Mouse (Mus musculus): Measurements from ENCODE around the gene Srp9.

Srp9 gene

DNA sequence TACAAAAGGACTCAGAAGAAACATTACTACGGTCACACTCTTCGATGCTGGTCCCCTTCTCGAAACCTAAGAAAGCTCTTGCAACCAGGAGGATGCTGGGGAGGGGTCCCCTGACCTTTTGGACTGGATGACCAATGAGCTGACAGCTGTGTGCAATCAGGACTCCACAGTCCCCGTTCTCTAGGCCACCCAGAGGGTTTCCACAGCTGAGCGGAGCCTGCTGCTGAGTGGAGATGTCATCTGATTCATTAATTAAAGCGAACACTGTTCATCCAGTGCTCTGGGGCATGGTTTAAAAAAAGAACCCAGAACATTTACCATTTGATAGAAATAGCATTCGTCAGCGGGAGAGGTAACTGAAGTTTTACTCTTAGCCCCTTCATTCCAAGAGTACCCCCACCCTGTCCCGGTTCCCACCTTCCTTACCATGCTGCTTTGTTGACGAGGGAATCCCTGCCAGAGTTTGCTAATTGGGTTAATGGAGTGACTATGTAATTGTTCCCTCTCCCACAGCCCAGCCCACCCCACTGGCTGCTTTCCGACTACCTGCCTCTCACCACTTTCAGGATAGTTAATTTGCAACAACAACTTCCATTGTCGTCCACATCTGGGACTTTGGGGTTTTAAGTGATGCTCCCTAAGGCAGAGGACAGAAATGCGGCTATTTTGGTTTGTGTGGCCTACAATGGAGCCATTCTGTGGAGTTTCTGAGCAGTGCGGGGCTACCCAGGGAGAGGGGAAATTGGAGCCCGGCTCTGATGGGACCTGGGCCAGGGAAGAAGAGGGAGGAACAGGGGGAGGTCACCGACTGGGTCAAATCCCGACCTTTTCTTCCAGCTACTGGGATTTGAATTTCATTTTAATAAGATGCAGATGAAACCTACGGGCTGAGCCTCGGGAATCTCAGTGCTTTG lies 10.7 kb upstream of the Srp9 start:
- ChIA-PET POLR2A (interaction anchor here in 2 of 4 experiments (0.6 to 3.7 kb wide), 14 partner anchors 10 to 1646 kb away, joined by 3 to 17 read pairs (median 3); partner anchors contain the start of gene Srp9 (in 2 of the 2)), CTCF (interaction anchor here in 3 of 4 experiments (0.6 to 5.4 kb wide), 11 partner anchors 10 to 901 kb away, joined by 3 to 40 read pairs (median 4); partner anchors contain the start of gene Srp9 (in 2 of the 3))

GRCm38 (mm10) chr1:182115197-182115596 lies 9.3 kb upstream of the Srp9 start:
- ChIA-PET CTCF (interaction anchor here (0.6 to 3.4 kb wide), 24 partner anchors 9 to 571 kb away, joined by 3 to 39 read pairs (median 4); partner anchors contain the start of gene Srp9 (in 4 of the 4)), POLR2A (interaction anchor here (0.6 to 3.7 kb wide), 11 partner anchors 9 to 273 kb away, joined by 3 to 17 read pairs (median 4); partner anchors contain the start of genes Lbr (in 1 of the 4) and Srp9 (in 1 of the 4))

DNA sequence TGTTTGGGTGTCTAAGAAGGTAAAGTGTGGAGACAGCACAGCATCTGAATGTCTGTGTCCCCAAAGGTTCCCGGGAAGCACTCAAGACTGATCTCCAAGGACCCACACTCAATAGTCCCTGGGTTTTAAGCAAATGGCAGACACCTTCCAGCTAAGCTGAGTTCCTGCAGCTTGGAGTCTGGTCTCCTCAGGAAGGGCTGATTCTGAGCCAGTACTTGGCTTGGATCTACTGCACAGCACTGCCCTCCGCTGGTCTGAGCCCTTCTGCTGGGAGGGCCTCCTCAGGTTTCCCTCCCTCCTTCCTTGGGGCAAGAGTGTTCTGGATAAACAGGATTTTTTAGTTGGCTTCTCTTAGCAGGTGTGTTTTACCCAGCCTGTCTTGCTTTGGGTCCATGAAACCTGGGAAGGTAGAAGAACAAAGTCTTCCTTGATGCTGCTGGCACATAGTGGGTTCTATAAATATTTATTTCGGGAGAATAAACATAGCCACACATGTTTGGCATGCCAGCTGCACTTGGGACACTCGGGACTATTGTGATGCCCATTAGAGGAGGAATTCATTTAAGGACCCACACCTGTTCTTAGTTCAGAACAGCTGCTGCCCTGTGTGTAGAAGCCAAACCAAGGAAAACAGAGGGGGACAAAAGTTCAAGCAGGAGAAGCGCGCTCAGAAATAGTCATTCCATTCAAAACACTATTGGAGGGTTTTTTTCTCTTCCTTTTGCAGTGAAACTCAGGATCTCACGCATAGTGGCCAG lies 8.7 kb upstream of the Srp9 start:
- POLR2A ChIA-PET, result interaction anchor here (0.6 to 3.7 kb wide), 12 partner anchors 8 to 273 kb away, joined by 3 to 17 read pairs (median 4); partner anchors contain the start of genes Lbr (in 1 of the 4) and Srp9 (in 1 of the 4)
- CTCF ChIA-PET, result interaction anchor here (0.6 to 3.4 kb wide), 27 partner anchors 8 to 572 kb away, joined by 3 to 39 read pairs (median 4); partner anchors contain the start of gene Srp9 (in 4 of the 4)

GRCm38 (mm10) chr1:182122413-182122812 lies 2.1 kb upstream of the Srp9 start:
- POLR2A ChIA-PET, result interaction anchor here in 1 of 4 experiments (1.1 to 4.0 kb wide), 2 partner anchors 8 to 11 kb away, joined by 3 to 17 read pairs; no protein-coding TSS in a partner anchor

GRCm38 (mm10) chr1:182124924-182125368 lies 409 bp downstream of the Srp9 start:
- CTCF ChIA-PET, result interaction anchor here (0.6 to 2.7 kb wide), 60 partner anchors 8 to 1294 kb away, joined by 3 to 54 read pairs (median 6); partner anchors contain the start of genes Lbr (in 3 of the 4) and Fbxo28 (in 1 of the 4)
- POLR2A ChIA-PET, result interaction anchor here (0.6 to 4.5 kb wide), 100 partner anchors 9 to 1274 kb away, joined by 3 to 26 read pairs (median 4); partner anchors contain the start of genes Fbxo28 (in 3 of the 4) and Lbr (in 2 of the 4)

More at GRCm38 (mm10) chr1:182122413-182122812, 2.1 kb upstream of the Srp9 start:
- CTCF ChIA-PET, result interaction anchor here in 1 of 4 experiments (0.7 to 1.2 kb wide), 2 partner anchors 233 to 259 kb away, joined by 3 to 4 read pairs; no protein-coding TSS in a partner anchor

- POLR2A ChIA-PET, result interaction anchor here in 3 of 4 experiments (0.5 to 1.7 kb wide), 4 partner anchors 9 to 242 kb away, joined by 3 to 6 read pairs (median 4); no protein-coding TSS in a partner anchor
- CTCF ChIA-PET, result interaction anchor here (0.6 to 2.5 kb wide), 9 partner anchors 9 to 303 kb away, joined by 3 to 17 read pairs (median 6); no protein-coding TSS in a partner anchor
Observed at GRCm38 (mm10) chr1:182130830-182131229, 6.3 kb downstream of the Srp9 start.

DNA sequence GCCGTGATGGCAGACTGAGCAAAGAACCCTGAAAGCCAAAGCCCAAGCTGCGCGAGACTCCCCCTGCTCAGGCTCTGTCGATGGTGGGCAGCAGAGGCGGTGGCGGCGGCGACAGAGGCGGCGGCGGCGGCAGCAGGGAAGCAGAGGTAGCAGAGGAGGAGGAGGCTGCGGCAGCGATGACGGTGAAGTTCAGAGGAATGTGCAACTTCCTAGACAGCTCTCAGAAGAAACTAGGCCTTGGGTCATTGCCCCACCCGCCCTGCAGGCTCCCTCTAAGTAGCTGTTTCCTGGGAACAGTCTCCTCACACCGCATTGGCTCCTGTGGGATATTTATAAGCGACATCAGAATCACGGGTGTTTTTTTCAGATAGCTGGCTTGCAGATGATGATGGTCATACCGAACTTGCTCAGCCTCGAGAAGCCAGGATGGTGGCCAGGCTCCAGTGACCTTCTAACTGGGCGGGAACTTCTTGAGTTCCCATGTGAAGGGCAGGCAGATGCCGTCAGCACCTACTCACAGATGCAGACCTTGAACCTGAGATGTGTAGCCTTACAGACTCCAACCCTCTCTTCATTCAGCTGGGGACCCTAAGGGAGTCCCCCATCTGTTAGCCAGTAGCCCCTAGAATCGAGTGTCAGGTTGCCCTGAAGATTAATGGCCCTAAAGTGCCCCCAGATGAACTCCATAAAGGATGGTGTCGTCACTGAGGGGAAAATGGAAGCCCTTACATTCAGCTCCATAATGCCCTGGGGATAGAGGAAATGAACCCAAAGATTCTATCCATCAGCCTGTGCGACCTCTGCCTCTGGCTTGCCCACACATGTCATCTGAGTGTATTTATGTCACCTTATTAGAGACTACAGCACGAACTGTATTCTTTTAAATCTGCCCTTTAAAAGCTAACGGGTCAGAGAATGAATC lies 12.9 kb downstream of the Srp9 start:
- POLR2A ChIA-PET, result interaction anchor here in 3 of 4 experiments (0.5 to 4.3 kb wide), 12 partner anchors 11 to 356 kb away, joined by 3 to 26 read pairs (median 4); partner anchors contain the start of genes Srp9 (in 3 of the 3) and Degs1 (in 1 of the 3)
- CTCF ChIA-PET, result interaction anchor here (0.5 to 8.1 kb wide), 43 partner anchors 10 to 938 kb away, joined by 3 to 91 read pairs (median 5); partner anchors contain the start of genes Srp9 (in 4 of the 4), Degs1 (in 1 of the 4), Fbxo28 (in 1 of the 4) and Trp53bp2 (in 1 of the 4)

DNA sequence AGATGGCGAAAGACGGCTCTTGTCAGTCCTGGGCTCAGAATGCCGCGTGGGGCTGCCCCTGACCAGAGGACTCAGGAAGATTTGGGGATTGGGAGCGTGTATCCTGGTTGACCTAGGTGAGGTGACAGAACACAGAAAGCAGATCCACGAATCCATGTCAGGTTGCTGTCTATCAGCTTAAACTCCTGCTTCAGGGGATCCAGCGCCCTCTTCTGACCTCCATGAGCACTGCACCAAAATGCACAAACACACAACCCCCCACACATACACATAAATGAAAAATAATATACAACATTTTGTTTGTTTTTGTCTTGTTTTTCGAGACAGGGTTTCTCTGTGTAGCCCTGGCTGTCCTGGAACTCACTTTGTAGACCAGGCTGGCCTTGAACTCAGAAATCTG lies 13.6 kb downstream of the Srp9 start:
- ChIA-PET POLR2A (interaction anchor here in 3 of 4 experiments (0.5 to 4.3 kb wide), 9 partner anchors 12 to 356 kb away, joined by 3 to 26 read pairs (median 4); partner anchors contain the start of gene Srp9 (in 3 of the 3)), CTCF (interaction anchor here (0.5 to 8.1 kb wide), 38 partner anchors 9 to 937 kb away, joined by 3 to 91 read pairs (median 5); partner anchors contain the start of genes Srp9 (in 4 of the 4), Degs1 (in 1 of the 4), Fbxo28 (in 1 of the 4) and Trp53bp2 (in 1 of the 4))

DNA sequence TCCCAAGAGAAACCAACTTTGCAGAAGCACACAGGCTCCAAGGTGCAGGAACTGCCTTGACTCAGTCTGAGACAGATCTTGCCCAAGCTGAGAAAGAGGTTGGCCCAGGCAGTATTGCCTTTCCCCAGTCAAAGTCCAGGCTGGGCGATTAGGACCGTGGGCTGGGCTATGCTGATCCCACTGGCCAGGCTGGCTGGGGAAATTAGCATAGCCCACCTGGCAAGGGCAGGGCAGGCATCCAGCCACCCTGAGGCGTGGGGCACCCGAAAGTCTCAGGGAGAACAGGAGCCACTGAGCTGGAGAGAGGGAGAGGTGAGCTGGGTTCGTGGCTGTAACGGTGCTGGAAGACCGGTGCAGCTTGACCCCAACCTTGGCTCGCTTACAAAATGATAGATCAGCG lies 15.4 kb downstream of the Srp9 start:
- ChIA-PET POLR2A (interaction anchor here in 3 of 4 experiments (0.8 to 3.2 kb wide), 17 partner anchors 8 to 348 kb away, joined by 3 to 19 read pairs (median 4); partner anchors contain the start of genes Srp9 (in 2 of the 3), Degs1 (in 1 of the 3), Fbxo28 (in 1 of the 3) and Lbr (in 1 of the 3)), CTCF (interaction anchor here (0.6 to 8.1 kb wide), 57 partner anchors 9 to 518 kb away, joined by 3 to 91 read pairs (median 4); partner anchors contain the start of genes Srp9 (in 3 of the 4), Degs1 (in 1 of the 4) and Fbxo28 (in 1 of the 4))

- ChIA-PET POLR2A (interaction anchor here in 3 of 4 experiments (0.8 to 3.2 kb wide), 18 partner anchors 9 to 347 kb away, joined by 3 to 19 read pairs (median 4); partner anchors contain the start of genes Srp9 (in 2 of the 3), Degs1 (in 1 of the 3), Fbxo28 (in 1 of the 3) and Lbr (in 1 of the 3)), CTCF (interaction anchor here (0.6 to 8.1 kb wide), 61 partner anchors 9 to 517 kb away, joined by 3 to 91 read pairs (median 4); partner anchors contain the start of genes Srp9 (in 3 of the 4), Degs1 (in 1 of the 4) and Fbxo28 (in 1 of the 4))
Observed at GRCm38 (mm10) chr1:182140370-182140769, 15.8 kb downstream of the Srp9 start.

DNA sequence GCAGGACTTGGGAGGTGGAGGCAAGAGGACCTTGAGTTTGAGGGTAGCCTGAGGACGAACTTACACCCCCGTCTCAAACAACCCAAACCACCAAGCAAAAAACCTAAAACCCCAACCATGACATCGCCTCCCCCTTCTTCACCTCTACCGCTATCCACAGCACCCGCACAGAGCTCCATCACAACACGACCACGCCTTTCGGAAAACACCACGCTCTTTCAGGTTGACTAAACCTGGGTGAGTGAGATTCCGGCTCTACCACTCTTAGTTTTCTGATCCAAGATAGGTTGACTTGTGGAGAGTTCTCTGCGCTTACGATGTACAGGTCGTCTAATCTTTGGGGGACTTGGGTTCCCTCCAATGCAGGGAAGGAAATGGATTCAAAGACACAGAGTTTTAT lies 18.2 kb downstream of the Srp9 start:
- ChIA-PET POLR2A (interaction anchor here in 2 of 4 experiments (1.2 to 3.2 kb wide), 4 partner anchors 18 to 136 kb away, joined by 3 to 19 read pairs (median 4); partner anchors contain the start of gene Srp9 (in 1 of the 2)), CTCF (interaction anchor here (0.5 to 8.1 kb wide), 12 partner anchors 12 to 561 kb away, joined by 3 to 91 read pairs (median 4); partner anchors contain the start of gene Srp9 (in 2 of the 4))

- ChIA-PET POLR2A (interaction anchor here in 1 of 4 experiments (0.9 to 1.5 kb wide), 5 partner anchors 19 to 197 kb away, joined by 3 to 4 read pairs (median 3); partner anchors contain the start of gene Srp9), CTCF (interaction anchor here in 3 of 4 experiments (0.5 to 8.1 kb wide), 12 partner anchors 19 to 561 kb away, joined by 3 to 91 read pairs (median 3); partner anchors contain the start of gene Srp9 (in 1 of the 3))
Observed at GRCm38 (mm10) chr1:182143288-182143687, 18.8 kb downstream of the Srp9 start.

DNA sequence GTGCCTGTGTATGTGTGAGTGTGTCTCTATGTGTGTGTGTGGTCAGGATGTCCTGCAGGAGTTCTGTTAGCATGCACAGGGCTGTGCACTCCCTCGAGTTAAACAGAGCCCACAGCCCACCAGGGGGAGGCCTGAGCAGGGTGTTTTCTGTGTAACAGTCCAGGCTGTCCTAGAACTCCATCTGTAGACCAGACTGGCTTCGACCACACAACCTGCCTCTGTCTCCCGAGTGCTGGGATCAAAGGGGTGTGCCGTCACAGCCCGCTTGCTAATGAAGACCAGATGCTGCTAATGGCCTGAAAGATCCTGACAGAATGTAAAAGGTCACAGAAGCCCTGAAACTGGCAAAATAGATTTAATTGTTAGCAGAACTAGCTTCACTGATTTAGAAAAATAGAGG lies 21.0 kb downstream of the Srp9 start:
- ChIA-PET CTCF (interaction anchor here in 1 of 4 experiments (1.3 kb wide), 1 partner anchor 21 kb away, joined by 3 read pairs; the partner anchor contains the start of gene Srp9), POLR2A (interaction anchor here in 2 of 4 experiments (0.6 to 0.9 kb wide), 2 partner anchors 301 to 1457 kb away, joined by 5 to 9 read pairs; no protein-coding TSS in a partner anchor)

DNA sequence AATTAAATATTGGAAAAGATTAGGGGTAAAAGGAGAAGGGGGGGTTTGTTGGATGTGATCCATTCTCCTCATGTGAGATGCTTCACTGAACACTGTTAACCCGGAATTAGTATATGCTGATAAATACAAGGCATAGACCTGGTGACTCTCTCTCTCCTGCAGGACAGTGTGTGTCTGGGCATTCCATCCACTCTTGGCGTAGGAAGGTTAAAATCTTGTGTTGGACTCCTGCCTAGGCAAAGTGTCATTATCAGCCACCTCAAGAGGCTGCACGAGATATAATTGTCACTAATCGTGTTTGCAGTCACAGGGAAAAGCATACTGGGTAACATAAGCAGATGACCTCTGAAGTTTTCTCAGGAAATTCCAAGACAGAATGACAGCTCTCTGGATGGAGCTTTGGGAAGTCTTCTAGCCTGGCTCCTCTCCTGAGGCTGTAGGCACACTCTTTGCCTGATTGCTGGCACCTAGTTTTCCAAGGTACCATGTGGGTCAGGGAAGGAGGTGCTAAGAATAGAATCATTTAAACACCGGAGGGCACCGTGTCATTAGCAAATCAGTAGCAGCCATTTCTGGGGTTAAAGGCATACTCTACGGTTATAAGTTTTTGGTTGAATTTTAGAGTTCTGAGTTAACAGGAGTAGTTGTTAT lies 24.5 kb downstream of the Srp9 start:
- ChIA-PET POLR2A (interaction anchor here in 1 of 4 experiments (2.5 kb wide), 1 partner anchor 132 kb away, joined by 7 read pairs; no protein-coding TSS in a partner anchor), CTCF (interaction anchor here in 1 of 4 experiments (1.5 kb wide), 1 partner anchor 208 kb away, joined by 5 read pairs; no protein-coding TSS in a partner anchor)

Measured in embryonic stem cell, embryonic (primary cell).